Mouse (Mus musculus) ES-Bruce4 (cell line): ENCODE results near the gene Cep89.

ENCODE experiments used
- CTCF ChIP-seq: IDR thresholded peaks from one replicate; pipeline ENCODE4 v1.8.1; 2011; ENCODE audit warnings: low read depth, low read length
- EP300 ChIP-seq: IDR thresholded peaks from 2 replicates; pipeline ENCODE4 v1.6.1; 2011; ENCODE audit warnings: low read depth, low read length; ENCODE audit not compliant: insufficient read depth
- POLR2A ChIP-seq: IDR thresholded peaks from one replicate; pipeline ENCODE4 v1.8.1; 2011; ENCODE audit warnings: low read length; ENCODE audit not compliant: insufficient read depth

GRCm38 (mm10) chr7:35435266-35435665 lies 38.4 kb downstream of the Cep89 start:
- TF ChIP-seq EP300: no peak
- TF ChIP-seq CTCF: no peak
- no peak for TF ChIP-seq POLR2A
